Comparison of ENCODE assay signal across 8 mouse cellular contexts in genomic region chr3:87617811-87618130, GRCm38 (mm10). TPM values are rescaled to one million over a fixed set of nuclear protein-coding genes. Genes with fewer than 3 reads are reported as not detected.
DNase-seq lines count a peak whose midpoint lies in the region; ATAC-seq and TF ChIP-seq lines count a peak whose summit lies in the region.

No protein-coding gene starts in this region.

- ATAC-seq in inflammation-experienced regulatory T-cells, adult 6 months = peak; percentile 49
- ATAC-seq in neural tube, embryonic 12.5 days (ENCODE audit: low FRiP score, low read depth) = no peak

- H3K4me2 ChIP-seq in neural tube, embryonic 12.5 days (replicated peaks) = peak overlapping the region; percentile 94

- TF ChIP-seq POLR2A in lung, adult 2 months (IDR thresholded peaks at IDR 0.05; ENCODE audit: borderline replicate concordance, extremely low read depth, low read depth, low read length) = no peak
- TF ChIP-seq POLR2A in cortical plate, adult 2 months (IDR thresholded peaks at IDR 0.05; ENCODE audit: extremely low read depth, insufficient read depth, low read length) = no peak

- H3K27ac ChIP-seq in cortical plate, adult 2 months (ENCODE audit: insufficient read depth, low read length) = peak overlapping the region; percentile 85
- H3K27ac ChIP-seq in neural tube, embryonic 12.5 days = peak overlapping the region; percentile 87

- H3K4me3 ChIP-seq in lung, adult 2 months (replicated peaks; ENCODE audit: extremely low read depth, low read depth, low read length) = peak overlapping the region; percentile 88
- H3K4me3 ChIP-seq in cortical plate, adult 2 months (ENCODE audit: insufficient read depth, low read length) = peak overlapping the region; percentile 86
- peak overlapping the region; percentile 76 for H3K4me3 ChIP-seq in neural tube, embryonic 12.5 days

- TF ChIP-seq CTCF in lung, adult 2 months (IDR thresholded peaks at IDR 0.05; ENCODE audit: insufficient read depth, low read length) = no peak
- no peak for TF ChIP-seq CTCF in cortical plate, adult 2 months (IDR thresholded peaks at IDR 0.05; ENCODE audit: extremely low read depth, insufficient read depth, low read length)

- H3K36me3 ChIP-seq in neural tube, embryonic 12.5 days = no peaks in the 10 kb centered on the region

- DNase-seq in lung, adult 2 months = no peak
- no peak for DNase-seq in lung, postnatal 25 days (ENCODE audit: low spot score)
- DNase-seq in left cerebral cortex, adult 8-10 months (ENCODE audit: low spot score in 2 of 2) = no peak
- no peak for DNase-seq in natural killer cell, adult 2 months (ENCODE audit: low spot score in 2 of 2)
- DNase-seq in cerebellum, postnatal 14 days = no peak

- H3K9me3 ChIP-seq in neural tube, embryonic 12.5 days = no peaks in the 10 kb centered on the region

- whole genome bisulfite sequencing in lung, adult 2 months = under 1% methylated on average over 6 of the region's 6 CpGs
- 3% methylated on average over 6 of the region's 6 CpGs for WGBS in neural tube, embryonic 12.5 days

- H3K27me3 ChIP-seq in neural tube, embryonic 12.5 days (replicated peaks) = no peaks in the 10 kb centered on the region

- peak overlapping the region; percentile 93 for H3K9ac ChIP-seq in neural tube, embryonic 12.5 days

- peaks cover 28% of the 10 kb centered on the region for H3K4me1 ChIP-seq in lung, adult 2 months (ENCODE audit: control insufficient read depth, insufficient read depth, low read length)
- H3K4me1 ChIP-seq in cortical plate, adult 2 months (ENCODE audit: control insufficient read depth, insufficient read depth, low read length) = peaks cover 9% of the 10 kb centered on the region
- H3K4me1 ChIP-seq in neural tube, embryonic 12.5 days = peaks cover 37% of the 10 kb centered on the region

RNA-seq across cellular contexts. Expression of gene Arhgef11, which starts 0.4 kb away (rescaled TPM):
- polyA plus RNA-seq in lung, adult 2 months (2012; rRNA removed) = 32.9 and 53.8 TPM in 2 replicates
- 36.0 and 38.0 TPM in 2 replicates for polyA plus RNA-seq in cortical plate, adult 2 months (2012; rRNA removed)
- 1 to 10 TPM; 2.0 to 4.4 (median 4.0) TPM for polyA plus RNA-seq in inflammation-experienced regulatory T-cells, adult 6 months (2017; shearing (Covaris generic))
- 23.6 and 27.1 TPM in 2 replicates for polyA plus RNA-seq in neural tube, embryonic 12.5 days (2016; fragmentation: Nextera tagmentation; extraction: Ambion mirVana)
- total RNA-seq in left cerebral cortex, adult 8-10 months (2022) = 10 to 100 TPM; 49.1 to 60.9 (median 52.4) TPM
